Mouse (Mus musculus) liver, embryonic 14.5 days (tissue): ENCODE measurements at regions not wholly inside any gene's neighbourhood (a gene's known extent, or its start where the extent isn't known, plus 50 kb on each side); places are given as distances from the start of the nearest gene placed in this dataset.

ENCODE experiments used
- ATAC-seq: fragments of 200-750 bp; cut with Nextera tagmentation; 2 replicates; pipeline ENCODE4 v1.8.0; 2017; ENCODE audit warnings: moderate number of reproducible peaks, mild to moderate bottlenecking, moderate library complexity; ENCODE audit not compliant: insufficient read depth
- DNase-seq, 3 experiments: peaks; one replicate each; pipeline ENCODE4 v3.0.0-alpha.2; 2012 to 2013; ENCODE audit warnings: low read depth in 3 of 3, low spot score in 3 of 3
- H3K27ac ChIP-seq: fragments of 300-500 bp; sonication (generic); 2 replicates; pipeline ENCODE4 v1.5.1; 2014; ENCODE audit warnings: moderate library complexity, mild to moderate bottlenecking, control low read depth, inconsistent platforms
- H3K27me3 ChIP-seq: fragments of 300-500 bp; sonication (generic); 2 replicates; pipeline ENCODE4 v1.6.1; 2014; ENCODE audit warnings: mild to moderate bottlenecking, low read length, moderate library complexity; ENCODE audit not compliant: control insufficient read depth, insufficient read depth
- H3K36me3 ChIP-seq: fragments of 300-500 bp; sonication (generic); replicated peaks from 2 replicates; pipeline ENCODE4 v1.6.1; 2014; ENCODE audit warnings: low read depth; ENCODE audit not compliant: control insufficient read depth, insufficient read depth
- H3K4me1 ChIP-seq, 2 experiments: fragments of 200-500 bp in 1 of 2; fragments of 300-500 bp in 1 of 2; sonication (generic) in 1 of 2; replicated peaks; 2 replicates each; pipeline ENCODE4 v1.6.1; 2012 to 2014; ENCODE audit warnings: antibody characterized with exemption in 1 of 2, inconsistent platforms in 1 of 2, low read length in 1 of 2; ENCODE audit not compliant: control insufficient read depth in 2 of 2, insufficient read depth in 2 of 2
- H3K4me2 ChIP-seq: fragments of 300-500 bp; sonication (generic); 2 replicates; pipeline ENCODE4 v1.6.1; 2014; ENCODE audit warnings: low read depth, mild to moderate bottlenecking, control low read depth, moderate library complexity
- H3K4me3 ChIP-seq, 2 experiments: fragments of 200-500 bp in 1 of 2; fragments of 300-500 bp in 1 of 2; sonication (generic) in 1 of 2; 2 replicates each; pipeline ENCODE4 v1.5.1; 2012 to 2014; ENCODE audit warnings: low read depth in 2 of 2, low read length in 2 of 2, mild to moderate bottlenecking in 2 of 2, control low read depth in 1 of 2, inconsistent platforms in 1 of 2, moderate library complexity in 1 of 2; ENCODE audit not compliant: insufficient read depth in 1 of 2
- H3K9ac ChIP-seq: fragments of 300-500 bp; sonication (generic); replicated peaks from 2 replicates; pipeline ENCODE4 v1.6.1; 2014; ENCODE audit warnings: mild to moderate bottlenecking, control low read depth, moderate library complexity
- H3K9me3 ChIP-seq: fragments of 300-500 bp; sonication (generic); 2 replicates; pipeline ENCODE4 v1.6.1; 2016; ENCODE audit warnings: low read length, mixed read lengths; ENCODE audit not compliant: control insufficient read depth
- CTCF ChIP-seq: IDR thresholded peaks from 2 replicates; pipeline ENCODE4 v1.5.1; 2016; ENCODE audit warnings: antibody characterized with exemption, low read depth, control low read depth
- EP300 ChIP-seq: IDR thresholded peaks from 2 replicates; pipeline ENCODE4 v1.6.1; 2016; ENCODE audit warnings: antibody characterized with exemption, low read depth
- WGBS: fragments of 180-500 bp; shearing (Covaris S2); extraction: QIAGEN DNeasy Blood & Tissue Kit; methylation state at CpG from one replicate; pipeline ENCODE4 v1.1.7; 2014; ENCODE audit not compliant: insufficient replicate concordance; 5-methylcytosine and 5-hydroxymethylcytosine counted together

DNA sequence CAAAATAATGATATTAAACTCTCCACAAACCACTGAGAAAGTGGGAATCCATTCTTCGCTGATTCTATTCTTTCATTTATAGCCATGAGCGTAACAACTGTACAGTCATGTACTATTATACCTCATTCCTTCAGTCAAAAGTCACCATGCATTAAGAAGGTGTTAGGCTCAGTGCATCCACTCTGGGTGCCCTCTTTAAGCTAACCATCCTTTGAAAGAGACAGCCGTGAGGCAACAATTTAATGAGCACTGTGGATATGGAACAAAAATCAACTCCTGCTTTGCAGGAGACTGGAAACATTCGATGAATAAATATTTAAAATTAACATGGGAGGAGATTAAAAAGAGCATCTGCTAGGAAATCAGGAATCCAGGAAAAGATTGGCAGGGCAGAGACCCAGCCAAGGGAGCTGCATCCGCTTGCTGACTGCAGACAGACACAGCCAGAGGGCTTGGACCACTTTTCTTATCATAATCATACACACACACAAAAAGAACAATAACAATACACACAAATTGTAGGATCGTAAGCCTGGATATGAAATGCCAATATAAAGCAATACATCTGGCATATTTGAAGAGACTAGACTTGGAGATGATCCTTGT is 309.2 kb upstream of the Negr1 start:
- Histone ChIP-seq H3K27me3 (no peaks in the 10 kb centered on the region), H3K36me3 (no peaks in the 10 kb centered on the region), H3K27ac (no peak overlapping the region), H3K9me3 (no peaks in the 10 kb centered on the region), H3K4me3 (no peak overlapping the region), H3K4me1 (no peaks in the 10 kb centered on the region), H3K9ac (no peak overlapping the region), H3K4me2 (no peak overlapping the region)
- ATAC-seq (no peak), DNase-seq (no peak)
- WGBS = 65% methylated on average over 6 of the region's 6 CpGs
- TF ChIP-seq EP300 = no peak
- no peak for TF ChIP-seq CTCF

DNA sequence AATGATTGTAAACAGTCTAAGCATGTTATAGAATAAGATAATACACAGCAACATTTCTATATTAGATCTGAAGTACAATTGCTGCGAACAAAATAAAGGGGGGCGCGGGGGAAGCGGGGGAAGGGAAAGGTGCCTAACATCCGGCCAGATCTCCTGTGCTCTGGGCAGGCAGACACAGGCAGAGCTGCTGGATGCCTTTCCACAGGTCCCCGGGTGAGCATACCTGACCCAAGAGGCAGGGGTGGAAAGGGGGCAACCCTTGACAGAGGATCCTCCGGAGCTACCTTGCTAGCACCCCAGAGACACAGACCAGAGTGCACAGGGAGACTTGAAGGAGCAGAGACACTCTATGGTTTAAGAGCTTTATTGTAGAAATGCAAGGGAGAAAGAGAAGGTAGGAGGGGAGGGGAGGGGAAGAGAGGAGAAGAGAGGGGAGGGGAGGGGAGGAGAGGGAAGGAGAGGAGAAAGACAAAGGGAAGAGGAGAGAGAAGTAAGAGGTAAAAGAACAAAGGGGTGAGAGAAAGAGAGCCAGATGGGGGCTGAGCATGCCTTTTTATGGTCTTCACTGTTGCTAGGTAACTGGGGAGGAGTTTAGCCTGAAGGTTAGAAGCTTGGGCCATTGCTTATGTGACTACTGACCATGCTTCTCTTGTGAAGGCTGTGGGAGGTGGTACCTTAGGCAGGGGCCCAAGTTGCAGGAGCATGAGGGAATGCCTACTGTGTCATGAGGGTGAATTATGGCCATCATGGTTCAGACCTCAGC is 308.2 kb upstream of the Negr1 start:
- WGBS = 67% methylated on average over 7 of the region's 7 CpGs
- TF ChIP-seq CTCF (no peak), EP300 (no peak)
- ATAC-seq = no peak
- no peak for DNase-seq
- H3K36me3 ChIP-seq = no peaks in the 10 kb centered on the region
- no peaks in the 10 kb centered on the region for H3K9me3 ChIP-seq
- H3K27me3 ChIP-seq = no peaks in the 10 kb centered on the region
- H3K4me3 ChIP-seq = no peak overlapping the region
- no peak overlapping the region for H3K27ac ChIP-seq
- H3K4me1 ChIP-seq = no peaks in the 10 kb centered on the region
- no peak overlapping the region for H3K9ac ChIP-seq
- no peak overlapping the region for H3K4me2 ChIP-seq

- no peak overlapping the region for H3K4me3 ChIP-seq
- H3K4me2 ChIP-seq = no peak overlapping the region
- no peak overlapping the region for H3K27ac ChIP-seq
- H3K4me1 ChIP-seq = no peaks in the 10 kb centered on the region
- no peaks in the 10 kb centered on the region for H3K9me3 ChIP-seq
- ATAC-seq (no peak), DNase-seq (no peak)
- no peaks in the 10 kb centered on the region for H3K36me3 ChIP-seq
- no peaks in the 10 kb centered on the region for H3K27me3 ChIP-seq
- 88% methylated on average over 7 of the region's 7 CpGs for WGBS
- no peak overlapping the region for H3K9ac ChIP-seq
- TF ChIP-seq CTCF (no peak), EP300 (no peak)
Measured at GRCm38 (mm10) chr3:156256719-156257118, 304.9 kb upstream of the Negr1 start.

DNA sequence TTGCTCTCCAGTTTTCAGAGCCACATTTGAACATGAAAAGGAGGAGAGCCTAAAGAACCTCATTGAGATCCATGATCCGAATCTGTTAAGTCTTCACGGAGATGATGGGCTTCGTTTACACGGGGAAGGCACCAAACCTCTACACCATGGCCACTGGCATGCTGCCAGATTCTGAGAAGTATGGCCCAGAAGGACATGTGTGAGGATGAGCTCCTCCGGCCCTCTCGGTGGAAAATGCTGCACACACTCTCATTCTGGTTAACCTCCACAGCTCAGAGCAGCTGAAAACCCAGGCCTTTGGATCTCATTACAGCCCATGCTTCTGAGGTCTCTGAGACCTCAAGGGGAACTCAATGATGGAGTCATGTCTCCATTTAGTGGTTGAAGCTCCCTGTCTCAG is 296.9 kb upstream of the Negr1 start:
- no peaks in the 10 kb centered on the region for H3K27me3 ChIP-seq
- no peaks in the 10 kb centered on the region for H3K9me3 ChIP-seq
- no peak overlapping the region for H3K4me3 ChIP-seq
- H3K36me3 ChIP-seq = no peaks in the 10 kb centered on the region
- WGBS = 71% methylated on average over 6 of the region's 6 CpGs
- TF ChIP-seq EP300 (no peak), CTCF (no peak)
- no peak overlapping the region for H3K9ac ChIP-seq
- no peak for ATAC-seq
- H3K4me1 ChIP-seq = no peaks in the 10 kb centered on the region
- no peak overlapping the region for H3K4me2 ChIP-seq
- no peak for DNase-seq
- no peak overlapping the region for H3K27ac ChIP-seq

DNA sequence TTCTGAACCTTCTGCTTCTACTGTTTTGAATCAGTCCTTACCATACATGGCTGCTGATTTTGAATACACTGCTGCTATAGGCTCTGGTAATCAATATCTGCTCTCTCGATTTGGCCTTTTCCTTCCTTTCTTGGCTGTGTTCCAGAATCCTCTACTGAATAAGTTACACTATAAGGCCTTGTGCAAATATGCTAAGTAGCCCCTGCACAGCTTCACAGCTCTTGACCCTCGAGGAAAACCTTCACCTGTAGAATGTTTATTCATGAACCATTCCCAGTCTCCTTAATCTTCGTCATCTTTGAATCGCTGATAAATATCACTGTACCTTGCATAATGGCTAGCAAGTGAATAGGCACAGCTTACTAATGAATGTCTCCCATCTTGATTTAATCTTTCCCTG is 293.9 kb upstream of the Negr1 start:
- H3K4me2 ChIP-seq = no peak overlapping the region
- H3K9ac ChIP-seq = no peak overlapping the region
- no peak for DNase-seq
- H3K4me1 ChIP-seq = no peaks in the 10 kb centered on the region
- no peaks in the 10 kb centered on the region for H3K27me3 ChIP-seq
- H3K4me3 ChIP-seq = no peak overlapping the region
- H3K36me3 ChIP-seq = no peaks in the 10 kb centered on the region
- 48% methylated on average over 4 of the region's 4 CpGs for WGBS
- TF ChIP-seq CTCF (no peak), EP300 (no peak)
- no peak for ATAC-seq
- no peaks in the 10 kb centered on the region for H3K9me3 ChIP-seq
- no peak overlapping the region for H3K27ac ChIP-seq
